In genomic region chr17:47599511-47600297, GRCm38 (mm10) we compare ENCODE assay signal across 8 mouse cellular contexts. TPM values are rescaled to one million over a fixed set of nuclear protein-coding genes. Genes with fewer than 3 reads are reported as not detected.
DNase-seq lines count a peak whose midpoint lies in the region; ATAC-seq and TF ChIP-seq lines count a peak whose summit lies in the region.

No protein-coding gene starts in this region.

- no peaks in the 10 kb centered on the region for H3K9me3 ChIP-seq in heart, embryonic 12.5 days (replicated peaks)
- no peaks in the 10 kb centered on the region for H3K9me3 ChIP-seq in liver, embryonic 16.5 days (replicated peaks; ENCODE audit: control insufficient read depth, low read length)

- peak overlapping the region; percentile 82 for H3K27ac ChIP-seq in heart, embryonic 12.5 days (ENCODE audit: poor library complexity, severe bottlenecking)
- peak overlapping the region; percentile 95 for H3K27ac ChIP-seq in liver, embryonic 16.5 days (ENCODE audit: low read length)
- H3K27ac ChIP-seq in left cerebral cortex, adult 2 months: no peak overlapping the region

- no peak overlapping the region for H3K9ac ChIP-seq in heart, embryonic 12.5 days
- H3K9ac ChIP-seq in liver, embryonic 16.5 days (ENCODE audit: low read depth, low read length): peak overlapping the region; percentile 36; the same call in 1 of the 2 replicates

- H3K4me2 ChIP-seq in heart, embryonic 12.5 days: no peak overlapping the region
- H3K4me2 ChIP-seq in liver, embryonic 16.5 days (ENCODE audit: low read depth, low read length): no peak overlapping the region

- no peak for TF ChIP-seq CTCF in left cerebral cortex, adult 2 months (IDR thresholded peaks at IDR 0.05)

- ATAC-seq in heart, embryonic 12.5 days (ENCODE audit: insufficient number of reproducible peaks, low FRiP score): no peak
- ATAC-seq in liver, embryonic 16.5 days (ENCODE audit: low read depth): no peak

- H3K27me3 ChIP-seq in heart, embryonic 12.5 days (replicated peaks): no peaks in the 10 kb centered on the region
- no peaks in the 10 kb centered on the region for H3K27me3 ChIP-seq in liver, embryonic 16.5 days (ENCODE audit: control insufficient read depth, insufficient read depth, low read depth, low read length)

- intact Hi-C loops in left cerebral cortex, adult 2 months (cut with DNase I): no loop called here

- WGBS in heart, embryonic 12.5 days: 72% methylated on average over 11 of the region's 11 CpGs
- 65% methylated on average over 11 of the region's 11 CpGs for WGBS in liver, embryonic 16.5 days (ENCODE audit: insufficient replicate concordance)

- peaks cover 78% of the 10 kb centered on the region for H3K36me3 ChIP-seq in heart, embryonic 12.5 days
- peaks cover 66% of the 10 kb centered on the region for H3K36me3 ChIP-seq in liver, embryonic 16.5 days (ENCODE audit: control insufficient read depth, insufficient read depth)

- peaks cover 35% of the 10 kb centered on the region for H3K4me1 ChIP-seq in heart, embryonic 12.5 days (replicated peaks)
- H3K4me1 ChIP-seq in liver, embryonic 16.5 days (ENCODE audit: control insufficient read depth, low read depth, low read length): peaks cover 50% of the 10 kb centered on the region

- H3K4me3 ChIP-seq in heart, embryonic 12.5 days: no peak overlapping the region
- H3K4me3 ChIP-seq in liver, embryonic 16.5 days (ENCODE audit: low read depth, low read length): no peak overlapping the region
- no peak overlapping the region for H3K4me3 ChIP-seq in left cerebral cortex, adult 2 months

- DNase-seq in spleen, postnatal 36 days (ENCODE audit: low spot score in 2 of 2): peak; percentile 52 to 64
- DNase-seq in spleen, adult 12 weeks (ENCODE audit: low spot score): no peak
- DNase-seq in thymus, postnatal 25 days: peak; percentile 66
- DNase-seq in retina, embryonic 14.5 days (ENCODE audit: low spot score): no peak
- no peak for DNase-seq in retina, postnatal 1 day
- DNase-seq in left cerebral cortex, adult 2 months (ENCODE audit: extremely low spot score in 1 of 2, low spot score in 2 of 2): no peak

RNA-seq across cellular contexts. Expression of gene Bysl, which starts 11.6 kb away (rescaled TPM):
- polyA plus RNA-seq in heart, embryonic 12.5 days (2016; fragmentation: Nextera tagmentation; extraction: Ambion mirVana): 24.7 and 27.8 TPM in 2 replicates
- 12.5 and 12.7 TPM in 2 replicates for polyA plus RNA-seq in liver, embryonic 16.5 days (2015; fragmentation: Nextera tagmentation; extraction: Ambion mirVana)
- 10 to 100 TPM; 18.1 to 18.8 TPM for total RNA-seq in left cerebral cortex, adult 2 months (2021)

RNA-seq across cellular contexts. Expression of gene Med20, which starts 11.7 kb away (rescaled TPM):
- polyA plus RNA-seq in heart, embryonic 12.5 days (2016; fragmentation: Nextera tagmentation; extraction: Ambion mirVana): 27.8 and 30.0 TPM in 2 replicates
- polyA plus RNA-seq in liver, embryonic 16.5 days (2015; fragmentation: Nextera tagmentation; extraction: Ambion mirVana): 22.3 and 22.4 TPM in 2 replicates
- 10 to 100 TPM; 29.3 to 33.3 TPM for total RNA-seq in left cerebral cortex, adult 2 months (2021)

RNA-seq across cellular contexts. Expression of gene Gm20517, which starts 11.7 kb away (rescaled TPM):
- 1.3 and 2.7 TPM in 2 replicates for polyA plus RNA-seq in heart, embryonic 12.5 days (2016; fragmentation: Nextera tagmentation; extraction: Ambion mirVana)
- polyA plus RNA-seq in liver, embryonic 16.5 days (2015; fragmentation: Nextera tagmentation; extraction: Ambion mirVana): 0.97 and 1.1 TPM in 2 replicates
- 1 to 10 TPM; 7.1 TPM for total RNA-seq in left cerebral cortex, adult 2 months (2021)

RNA-seq across cellular contexts. Expression of gene Usp49, which starts 30.8 kb away (rescaled TPM):
- 3.5 and 4.8 TPM in 2 replicates for polyA plus RNA-seq in heart, embryonic 12.5 days (2016; fragmentation: Nextera tagmentation; extraction: Ambion mirVana)
- polyA plus RNA-seq in liver, embryonic 16.5 days (2015; fragmentation: Nextera tagmentation; extraction: Ambion mirVana): 2.9 and 3.6 TPM in 2 replicates
- total RNA-seq in left cerebral cortex, adult 2 months (2021): 10 to 100 TPM in 1 of 2 experiments, 1 to 10 TPM in 1; 9.6 to 13.1 TPM

Comparison
In these comparisons a context has a peak if more than half of its experiments do, and no peak if none do; other contexts are left out.
1. DNase-seq: peak in spleen, postnatal 36 days (2 of 2) and thymus, postnatal 25 days (single experiment); none in spleen, adult 12 weeks (single experiment), retina, embryonic 14.5 days (single experiment), retina, postnatal 1 day (single experiment) and left cerebral cortex, adult 2 months (0 of 2).